Mouse (Mus musculus): ENCODE measurements at regions not wholly inside any gene's neighbourhood (a gene's known extent, or its start where the extent isn't known, plus 50 kb on each side); places are given as distances from the start of the nearest gene placed in this dataset.

DNA sequence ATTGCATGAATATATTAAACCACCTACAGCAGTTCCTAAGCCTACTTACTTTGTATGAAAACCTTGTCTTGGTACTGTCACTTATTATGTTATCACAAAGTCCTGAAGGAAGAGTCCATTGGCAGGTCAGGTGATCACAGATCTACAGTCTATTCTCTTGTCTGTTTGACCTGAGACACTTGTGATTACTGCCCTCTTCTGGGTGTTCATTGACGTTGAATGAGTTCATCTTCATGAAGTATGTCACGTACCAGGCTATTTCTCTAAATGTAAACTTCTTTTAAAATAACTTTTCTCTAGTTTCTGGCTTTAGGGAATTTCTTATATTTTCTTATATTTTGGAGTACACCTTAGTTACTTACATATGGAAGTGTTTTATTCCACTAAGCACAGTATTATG is 688.5 kb upstream of the Fat3 start:
- Histone ChIP-seq H3K27ac (no peak overlapping the region), H3K36me3 (replicated peaks; ENCODE audit: control insufficient read depth, insufficient read depth) (no peaks in the 10 kb centered on the region), H3K9me3 (ENCODE audit: control insufficient read depth, low read length) (no peaks in the 10 kb centered on the region), H3K9ac (no peak overlapping the region), H3K4me1 (replicated peaks; ENCODE audit: control insufficient read depth, insufficient read depth, low read length) (no peaks in the 10 kb centered on the region), H3K4me2 (replicated peaks) (no peak overlapping the region), H3K4me3 (replicated peaks; ENCODE audit: low read length) (no peak overlapping the region), H3K27me3 (ENCODE audit: control insufficient read depth, insufficient read depth, low read length) (no peaks in the 10 kb centered on the region)
- no peak for DNase-seq (ENCODE audit: low spot score)
- no peak for ATAC-seq (ENCODE audit: low FRiP score)
- 80% methylated on average over 2 of the region's 2 CpGs for WGBS

DNA sequence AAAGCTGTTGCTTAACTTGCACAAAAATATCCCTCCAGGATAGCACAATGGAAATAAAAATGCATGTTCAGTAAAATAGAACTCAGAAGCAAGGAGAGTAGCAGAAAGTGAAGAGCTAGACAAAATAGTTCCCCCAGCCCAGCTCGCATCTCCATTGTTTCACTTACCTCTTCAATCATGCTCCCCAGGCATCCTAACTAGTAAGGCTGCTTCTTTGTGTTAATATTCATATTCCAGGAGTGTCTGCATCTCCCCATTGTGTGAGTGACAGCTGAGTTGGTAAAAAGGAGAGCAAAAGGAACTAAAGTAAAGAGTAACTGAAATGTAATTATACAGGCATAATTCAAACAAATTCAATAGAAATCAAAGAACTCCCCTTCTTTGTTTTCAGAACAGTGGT is 667.1 kb upstream of the Fat3 start:
- Histone ChIP-seq H3K4me2 (replicated peaks) (no peak overlapping the region), H3K4me3 (replicated peaks; ENCODE audit: low read length) (no peak overlapping the region), H3K9me3 (ENCODE audit: control insufficient read depth, low read length) (no peaks in the 10 kb centered on the region), H3K27ac (no peak overlapping the region), H3K4me1 (replicated peaks; ENCODE audit: control insufficient read depth, insufficient read depth, low read length) (no peaks in the 10 kb centered on the region), H3K27me3 (ENCODE audit: control insufficient read depth, insufficient read depth, low read length) (no peaks in the 10 kb centered on the region), H3K36me3 (replicated peaks; ENCODE audit: control insufficient read depth, insufficient read depth) (no peaks in the 10 kb centered on the region), H3K9ac (no peak overlapping the region)
- 31% methylated on average over 1 of the region's 1 CpGs for WGBS
- ATAC-seq (ENCODE audit: low FRiP score) = no peak
- no peak for DNase-seq (ENCODE audit: low spot score)

DNA sequence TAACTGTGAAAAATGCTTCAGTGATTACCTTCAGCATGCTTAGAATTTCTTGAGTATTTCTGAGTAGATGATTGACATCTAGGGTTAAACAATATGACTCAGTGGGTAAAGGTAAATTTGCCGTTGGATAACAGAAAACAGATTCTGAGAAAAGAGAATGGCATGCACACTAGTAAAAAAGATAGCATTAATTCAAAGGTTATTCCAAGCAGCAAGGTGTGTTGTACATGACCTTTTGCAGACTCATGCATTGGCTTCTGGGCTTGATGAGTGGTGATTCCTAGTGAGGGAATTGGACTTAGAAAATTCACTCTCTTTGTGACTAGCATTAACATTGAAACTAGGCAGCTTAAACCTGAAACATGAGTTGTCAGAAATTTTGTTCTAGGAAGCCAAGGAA is 665.2 kb upstream of the Fat3 start:
- Histone ChIP-seq H3K36me3 (replicated peaks; ENCODE audit: control insufficient read depth, insufficient read depth) (no peaks in the 10 kb centered on the region), H3K9ac (no peak overlapping the region), H3K9me3 (ENCODE audit: control insufficient read depth, low read length) (no peaks in the 10 kb centered on the region), H3K4me1 (replicated peaks; ENCODE audit: control insufficient read depth, insufficient read depth, low read length) (no peaks in the 10 kb centered on the region), H3K4me3 (replicated peaks; ENCODE audit: low read length) (no peak overlapping the region), H3K27me3 (ENCODE audit: control insufficient read depth, insufficient read depth, low read length) (no peaks in the 10 kb centered on the region), H3K4me2 (replicated peaks) (no peak overlapping the region), H3K27ac (no peak overlapping the region)
- 86% methylated on average over 1 of the region's 1 CpGs for WGBS
- no peak for DNase-seq (ENCODE audit: low spot score)
- ATAC-seq (ENCODE audit: low FRiP score) = no peak

DNA sequence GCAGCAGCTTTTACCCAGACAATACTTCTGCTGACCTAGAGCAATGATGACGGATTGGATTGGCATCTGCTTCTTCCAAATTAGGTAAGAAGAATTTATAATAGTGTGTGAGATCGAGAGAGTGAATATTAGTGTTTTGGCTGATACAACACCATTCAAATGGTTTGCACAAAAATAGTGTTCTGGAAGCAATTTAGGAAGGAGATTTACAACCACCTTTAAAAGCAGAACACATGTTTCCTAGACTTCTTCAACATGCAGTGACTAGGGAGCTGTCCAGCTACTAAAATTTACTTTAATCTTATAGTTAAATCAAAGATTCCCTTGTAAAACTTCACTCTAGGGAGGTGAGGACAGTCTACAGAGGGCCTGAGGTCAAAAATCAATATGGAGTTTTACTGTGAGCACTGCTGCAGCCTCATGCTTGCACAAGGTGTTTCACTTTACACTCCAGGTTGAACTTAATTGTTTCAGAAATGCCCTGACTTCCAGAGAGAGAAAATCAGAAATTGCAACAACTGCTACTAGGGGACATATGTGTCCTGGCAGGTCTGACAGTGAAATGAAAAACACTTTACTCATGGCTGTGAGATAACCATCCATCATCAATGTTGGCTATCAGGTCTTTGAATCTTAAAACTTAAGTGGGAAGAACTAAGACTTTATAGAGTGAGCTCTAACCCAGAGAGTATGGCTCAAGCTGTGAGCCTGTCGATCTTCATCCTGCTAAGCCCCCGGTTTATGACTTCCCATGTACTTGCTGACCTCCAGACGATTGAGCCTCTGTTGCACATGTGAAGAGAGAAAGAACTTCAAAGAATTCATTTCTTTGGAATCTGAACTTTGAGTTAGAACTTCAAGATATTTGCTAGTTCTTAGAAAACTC is 657.6 kb upstream of the Fat3 start:
- no peak for DNase-seq (ENCODE audit: low spot score)
- no peak overlapping the region for H3K27ac ChIP-seq
- ATAC-seq (ENCODE audit: low FRiP score) = no peak
- H3K4me3 ChIP-seq (replicated peaks; ENCODE audit: low read length) = no peak overlapping the region
- H3K36me3 ChIP-seq (replicated peaks; ENCODE audit: control insufficient read depth, insufficient read depth) = no peaks in the 10 kb centered on the region
- no peak overlapping the region for H3K4me2 ChIP-seq (replicated peaks)
- no peak overlapping the region for H3K9ac ChIP-seq
- H3K27me3 ChIP-seq (ENCODE audit: control insufficient read depth, insufficient read depth, low read length) = no peaks in the 10 kb centered on the region
- 76% methylated on average over 5 of the region's 5 CpGs for WGBS
- H3K4me1 ChIP-seq (replicated peaks; ENCODE audit: control insufficient read depth, insufficient read depth, low read length) = no peaks in the 10 kb centered on the region
- H3K9me3 ChIP-seq (ENCODE audit: control insufficient read depth, low read length) = no peaks in the 10 kb centered on the region

DNA sequence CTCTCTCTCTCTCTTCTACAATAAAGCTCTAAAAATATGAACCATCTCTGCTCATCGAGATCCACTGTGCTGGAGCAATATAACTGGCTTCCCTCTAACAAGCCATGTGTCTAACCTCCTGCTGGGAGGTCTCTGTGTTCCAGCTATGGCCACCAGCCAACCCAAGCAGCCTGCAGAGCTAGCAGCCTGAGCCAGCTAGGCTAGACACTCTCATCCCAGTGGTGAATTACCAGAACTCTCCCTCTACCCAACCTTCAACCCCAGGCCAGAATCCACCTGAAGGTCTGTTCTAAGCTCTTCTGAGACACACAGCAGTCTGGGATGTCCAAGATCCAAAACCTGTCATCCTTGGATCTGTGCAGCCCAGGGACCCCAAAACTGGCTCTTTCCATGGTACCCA is 651.3 kb upstream of the Fat3 start:
- no peak for DNase-seq (ENCODE audit: low spot score)
- 58% methylated on average over 1 of the region's 1 CpGs for WGBS
- H3K4me3 ChIP-seq (replicated peaks; ENCODE audit: low read length) = no peak overlapping the region
- H3K9ac ChIP-seq = no peak overlapping the region
- no peaks in the 10 kb centered on the region for H3K36me3 ChIP-seq (replicated peaks; ENCODE audit: control insufficient read depth, insufficient read depth)
- no peaks in the 10 kb centered on the region for H3K9me3 ChIP-seq (ENCODE audit: control insufficient read depth, low read length)
- no peaks in the 10 kb centered on the region for H3K27me3 ChIP-seq (ENCODE audit: control insufficient read depth, insufficient read depth, low read length)
- H3K4me1 ChIP-seq (replicated peaks; ENCODE audit: control insufficient read depth, insufficient read depth, low read length) = no peaks in the 10 kb centered on the region
- H3K4me2 ChIP-seq (replicated peaks) = no peak overlapping the region
- no peak overlapping the region for H3K27ac ChIP-seq
- no peak for ATAC-seq (ENCODE audit: low FRiP score)

DNA sequence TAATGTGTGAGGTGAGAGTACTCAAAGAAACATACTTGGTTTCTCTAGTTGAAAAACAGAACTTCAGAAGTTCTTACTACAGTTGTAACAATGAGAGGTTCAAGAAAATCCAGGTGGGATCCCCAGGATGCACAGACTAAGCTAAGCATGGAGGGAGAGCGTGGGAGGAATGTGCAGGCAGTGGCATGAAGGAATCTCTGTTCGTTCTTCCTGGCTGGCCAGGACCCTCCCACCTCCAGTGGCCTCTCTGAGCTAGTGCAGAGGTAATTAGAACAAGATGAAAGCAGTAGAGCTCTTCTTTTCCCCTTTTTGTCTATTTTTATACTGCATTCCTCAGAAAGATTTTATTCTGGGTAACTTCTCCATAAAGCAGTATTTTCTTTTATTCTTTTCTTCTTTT is 648.3 kb upstream of the Fat3 start:
- no peak for ATAC-seq (ENCODE audit: low FRiP score)
- no peak overlapping the region for H3K27ac ChIP-seq
- WGBS = 62% methylated on average over 2 of the region's 2 CpGs
- no peak overlapping the region for H3K4me3 ChIP-seq (replicated peaks; ENCODE audit: low read length)
- DNase-seq (ENCODE audit: low spot score) = no peak
- no peak overlapping the region for H3K4me2 ChIP-seq (replicated peaks)
- no peaks in the 10 kb centered on the region for H3K9me3 ChIP-seq (ENCODE audit: control insufficient read depth, low read length)
- no peaks in the 10 kb centered on the region for H3K36me3 ChIP-seq (replicated peaks; ENCODE audit: control insufficient read depth, insufficient read depth)
- H3K4me1 ChIP-seq (replicated peaks; ENCODE audit: control insufficient read depth, insufficient read depth, low read length) = no peaks in the 10 kb centered on the region
- H3K27me3 ChIP-seq (ENCODE audit: control insufficient read depth, insufficient read depth, low read length) = no peaks in the 10 kb centered on the region
- H3K9ac ChIP-seq = no peak overlapping the region

All from hindbrain, embryonic 14.5 days (tissue).